Mouse (Mus musculus): ENCODE data around the gene Sgce.

- TF ChIP-seq CTCF (IDR thresholded peaks at IDR 0.05; ENCODE audit: low read depth, low read length) (no peak), TAL1 (conservative IDR thresholded peaks at IDR 0.05; ENCODE audit: low read depth, low read length) (no peak), GATA1 (IDR thresholded peaks at IDR 0.05; ENCODE audit: borderline replicate concordance, low read length) (no peak), POLR2AphosphoS5 (IDR thresholded peaks at IDR 0.05; ENCODE audit: insufficient replicate concordance, low read depth, low read length) (no peak)
These were observed 94.3 kb downstream of the Sgce start for GRCm38 (mm10) chr6:4652596-4653134.
